In genomic region chr1:157081076-157081804, GRCm38 (mm10) we compare ENCODE assay signal across 1 mouse cellular context.
TF ChIP-seq lines count a peak whose summit lies in the region.

No protein-coding gene starts in this region.

TF ChIP-seq in CH12.LX, 34 proteins besides CTCF, POLR2A, EP300 and RAD21 (continued from another document):
- TF ChIP-seq JUN (IDR thresholded peaks at IDR 0.05; ENCODE audit: insufficient read depth, low read depth, low read length), result peak; percentile 41; the same call in 1 of the 2 replicates
- no peak for TF ChIP-seq ZC3H11A (IDR thresholded peaks at IDR 0.05; ENCODE audit: low read depth, low read length)
- no peak for TF ChIP-seq GABPA (IDR thresholded peaks at IDR 0.05; ENCODE audit: insufficient replicate concordance, low read depth, low read length)
